Mouse (Mus musculus): Measurements from ENCODE around the gene Rdh11.

DNA sequence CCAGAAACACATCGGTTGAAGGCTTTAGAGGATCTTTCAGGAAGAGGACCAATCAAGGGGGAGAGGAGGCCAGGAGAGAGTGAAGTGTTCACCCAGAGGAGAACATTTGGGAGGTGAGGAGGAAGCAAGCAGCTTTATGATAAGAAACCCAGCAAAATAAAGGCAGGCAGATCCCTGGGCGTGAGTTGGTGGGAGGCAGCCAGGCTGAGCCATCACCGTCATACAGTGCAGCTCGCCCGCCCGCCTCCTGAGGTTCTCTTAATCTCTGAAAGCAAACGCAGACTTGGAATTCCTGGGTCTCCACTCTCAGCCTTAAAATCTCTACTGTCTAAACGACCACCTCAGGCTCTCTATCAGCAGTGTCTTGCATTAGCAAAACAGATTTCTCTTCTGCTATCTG is 57.4 kb downstream of the Rdh11 start:
- no peak for TF ChIP-seq POLR2A (IDR thresholded peaks at IDR 0.05; ENCODE audit: extremely low read depth, insufficient read depth, low read length)
- TF ChIP-seq CTCF (IDR thresholded peaks at IDR 0.05; ENCODE audit: low read depth, low read length) = no peak
